Mouse (Mus musculus) cerebellum, adult 2 months (tissue): ENCODE measurements around the gene Gadd45g.

Source experiments
- CTCF ChIP-seq: fragments of 200-500 bp; IDR thresholded peaks from 2 replicates; pipeline ENCODE4 v1.5.1; 2011; ENCODE audit warnings: low read depth, mild to moderate bottlenecking, control low read depth, low read length, moderate library complexity, borderline replicate concordance; ENCODE audit not compliant: insufficient read depth
- POLR2A ChIP-seq: fragments of 200-500 bp; IDR thresholded peaks from 2 replicates; pipeline ENCODE4 v1.6.1; 2011; ENCODE audit warnings: low read length, control low read depth, borderline replicate concordance; ENCODE audit not compliant: insufficient read depth

DNA sequence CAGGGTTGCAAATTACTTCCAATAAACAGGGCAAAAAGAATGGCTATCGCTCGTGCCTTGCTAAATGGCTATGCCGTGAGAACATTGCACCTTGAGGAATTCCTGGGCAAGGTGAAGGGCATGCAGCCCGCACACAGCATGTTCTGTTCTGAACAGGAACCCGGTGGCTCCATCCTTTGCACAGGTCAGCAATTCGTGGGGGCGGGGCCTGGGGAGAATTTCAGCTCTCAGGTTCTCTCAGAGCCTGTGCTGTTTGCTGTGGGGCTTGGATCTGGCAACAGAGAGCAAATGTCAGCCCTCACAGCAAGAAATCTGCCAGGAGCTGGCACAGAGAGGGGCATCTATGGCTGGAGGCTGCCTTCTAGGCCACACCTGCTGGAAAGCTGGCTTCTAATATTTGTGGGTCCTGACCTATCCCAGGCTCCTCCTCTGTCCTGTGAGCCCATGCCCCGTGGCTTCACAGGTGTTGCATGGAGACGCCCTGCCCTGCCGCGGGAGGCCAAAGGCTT lies 19.7 kb downstream of the Gadd45g start:
- TF ChIP-seq POLR2A (no peak), CTCF (no peak)
